8 mouse cellular contexts compared by ENCODE assay signal in the genomic region with DNA sequence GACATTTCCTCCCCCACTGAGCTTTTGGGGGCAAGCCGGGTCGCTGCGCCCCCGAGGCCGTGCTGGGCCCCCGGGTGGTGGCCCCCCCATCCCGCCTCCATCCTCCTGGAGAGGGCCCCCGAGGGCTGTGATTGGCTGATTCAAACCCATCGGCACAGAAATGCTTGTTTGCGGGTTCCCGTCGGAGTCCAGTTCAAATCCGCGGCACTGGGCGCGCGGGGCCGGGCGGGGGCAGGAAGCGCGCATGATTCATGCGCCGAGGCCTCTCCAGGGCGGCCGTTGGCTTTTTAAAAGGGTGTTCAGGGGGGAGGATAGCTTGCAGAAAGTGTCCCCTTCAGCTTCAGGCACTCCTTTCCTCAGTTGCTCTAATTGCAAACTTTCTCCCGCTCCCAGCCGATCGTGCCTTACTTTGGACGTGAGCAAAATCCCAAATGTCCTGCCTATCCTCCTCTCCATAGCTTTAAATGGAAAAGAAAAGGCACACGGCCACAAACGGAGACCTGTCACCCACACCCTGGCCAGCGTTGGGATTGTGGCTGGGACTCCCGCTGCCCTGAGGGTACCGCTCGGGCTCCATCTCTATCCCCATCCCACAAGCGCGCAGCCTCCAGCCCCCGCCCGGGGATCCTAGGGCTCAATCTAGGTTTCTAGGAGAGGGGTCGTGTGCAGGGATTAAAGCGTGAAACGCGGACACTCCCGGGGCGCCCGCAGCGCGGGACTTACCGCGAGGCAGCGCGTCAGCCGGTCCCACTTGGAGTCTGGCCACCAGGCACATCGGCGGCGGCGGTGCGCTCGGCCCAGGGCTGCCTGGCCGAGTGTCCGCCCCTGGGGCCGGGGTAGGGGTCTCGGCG. TPM values are rescaled to one million over a fixed set of nuclear protein-coding genes. Genes with fewer than 3 reads are reported as not detected.
DNase-seq lines count a peak whose midpoint lies in the region; ATAC-seq and TF ChIP-seq lines count a peak whose summit lies in the region.

Gene Phf19 (minus strand): TSS at position 809 of the 851 bp plus-strand sequence.

- no peaks in the 10 kb centered on the region for H3K27me3 ChIP-seq in hindbrain, postnatal 0 days (ENCODE audit: insufficient read depth, low read length)
- H3K27me3 ChIP-seq in lung, postnatal 0 days (replicated peaks; ENCODE audit: insufficient read depth, low read length) = no peaks in the 10 kb centered on the region

- no peaks in the 10 kb centered on the region for H3K9me3 ChIP-seq in hindbrain, postnatal 0 days (ENCODE audit: low read length)
- H3K9me3 ChIP-seq in lung, postnatal 0 days (ENCODE audit: low read length) = no peaks in the 10 kb centered on the region

- 0 out of 2 replicates have a peak, but pooled peaks cover 7% of the 10 kb centered on the region for H3K4me1 ChIP-seq in hindbrain, postnatal 0 days (ENCODE audit: insufficient read depth, low read length)
- H3K4me1 ChIP-seq in lung, postnatal 0 days (ENCODE audit: insufficient read depth, low read depth, low read length) = peaks cover 7% of the 10 kb centered on the region; the same call in 1 of the 2 replicates

- peak; percentile 52 for ATAC-seq in hindbrain, postnatal 0 days
- peak; percentile 42 for ATAC-seq in lung, postnatal 0 days

- peak within 1 kb of the TSS; percentile 60 for H3K4me3 ChIP-seq in hindbrain, postnatal 0 days (ENCODE audit: low read length)
- H3K4me3 ChIP-seq in lung, postnatal 0 days (ENCODE audit: low read depth, low read length) = peak within 1 kb of the TSS; percentile 59

- H3K9ac ChIP-seq in hindbrain, postnatal 0 days (replicated peaks; ENCODE audit: low read length) = peak within 1 kb of the TSS; percentile 57
- peak within 1 kb of the TSS; percentile 32 for H3K9ac ChIP-seq in lung, postnatal 0 days (replicated peaks; ENCODE audit: low read depth)

- peak within 1 kb of the TSS; percentile 92 for H3K4me2 ChIP-seq in hindbrain, postnatal 0 days (ENCODE audit: low read depth, low read length)
- peak within 1 kb of the TSS; percentile 99 for H3K4me2 ChIP-seq in lung, postnatal 0 days (replicated peaks; ENCODE audit: low read depth, low read length)

- WGBS in hindbrain, postnatal 0 days = under 1% methylated on average over 47 of the region's 64 CpGs
- WGBS in lung, postnatal 0 days = 1% methylated on average over 53 of the region's 64 CpGs

- TF ChIP-seq CTCF in hindbrain, postnatal 0 days (IDR thresholded peaks at IDR 0.05; ENCODE audit: low read depth) = no peak
- TF ChIP-seq CTCF in lung, postnatal 0 days (IDR thresholded peaks at IDR 0.05) = no peak

- TF ChIP-seq EP300 in lung, postnatal 0 days (IDR thresholded peaks at IDR 0.05) = no peak

- H3K36me3 ChIP-seq in hindbrain, postnatal 0 days (ENCODE audit: insufficient read depth, low read length) = no peaks in the 10 kb centered on the region
- H3K36me3 ChIP-seq in lung, postnatal 0 days (ENCODE audit: insufficient read depth, low read length) = no peaks in the 10 kb centered on the region

- no peak within 1 kb of the TSS for H3K27ac ChIP-seq in hindbrain, postnatal 0 days
- peak within 1 kb of the TSS; percentile 5; the same call in 1 of the 2 replicates for H3K27ac ChIP-seq in lung, postnatal 0 days (ENCODE audit: low read length)

- peak; percentile 11 to 21 for DNase-seq in cerebellum, adult 18-20 months
- no peak for DNase-seq in cerebellum, adult 8-10 months
- DNase-seq in adrenal gland, postnatal 14 days = peak; percentile 72
- DNase-seq in gastrocnemius, postnatal 25 days = peak; percentile 49
- DNase-seq in hindbrain, postnatal 0 days (ENCODE audit: low spot score) = peak; percentile 31
- peak; percentile 28 for DNase-seq in lung, postnatal 0 days (ENCODE audit: low spot score)
- peak; percentile 10 for DNase-seq in spleen, adult 12 weeks (ENCODE audit: low spot score)
- DNase-seq in layer of hippocampus, adult 9-10 months (ENCODE audit: low spot score) = no peak

RNA-seq across cellular contexts. Expression of gene Phf19, which starts in this region (rescaled TPM):
- total RNA-seq in adrenal gland, postnatal 14 days (2021) = 4.3 and 5.0 TPM in 2 replicates
- total RNA-seq in gastrocnemius, postnatal 25 days (2021) = 1 to 10 TPM in 1 of 2 experiments, under 1 TPM in 1; 0.91 to 1.3 TPM
- 1.7 and 2.5 TPM in 2 replicates for total RNA-seq in hindbrain, postnatal 0 days (2014; rRNA removed)
- polyA plus RNA-seq in hindbrain, postnatal 0 days (2015; fragmentation: Nextera tagmentation; extraction: Ambion mirVana) = 1.3 and 3.1 TPM in 2 replicates
- 1.3 and 1.6 TPM in 2 replicates for polyA plus RNA-seq in lung, postnatal 0 days (2015; fragmentation: Nextera tagmentation; extraction: Ambion mirVana)

Comparison
In these comparisons a context has a peak if more than half of its experiments do, and no peak if none do; other contexts are left out.
1. DNase-seq: peak in cerebellum, adult 18-20 months (2 of 2), adrenal gland, postnatal 14 days (single experiment), gastrocnemius, postnatal 25 days (single experiment), hindbrain, postnatal 0 days (single experiment), lung, postnatal 0 days (single experiment) and spleen, adult 12 weeks (single experiment); none in cerebellum, adult 8-10 months (single experiment) and layer of hippocampus, adult 9-10 months (single experiment).